Mouse (Mus musculus) forebrain, postnatal 0 days (tissue): ENCODE results near the gene Mthfd2. TPM values are rescaled to one million over a fixed set of nuclear protein-coding genes. Genes with fewer than 3 reads are reported as not detected.

Experiments
- ATAC-seq: fragments of 200-750 bp; cut with Nextera tagmentation; 2 replicates; pipeline ENCODE4 v1.8.0; 2017; ENCODE audit warnings: mild to moderate bottlenecking, moderate library complexity
- DNase-seq: peaks from one replicate; pipeline ENCODE4 v3.0.0-alpha.2; 2015
- H3K27ac ChIP-seq: fragments of 300-500 bp; sonication (generic); 2 replicates; pipeline ENCODE4 v1.5.1; 2014; ENCODE audit warnings: low read depth, mild to moderate bottlenecking, antibody characterized with exemption, low read length, moderate library complexity, mixed read lengths
- H3K27me3 ChIP-seq: fragments of 300-500 bp; sonication (generic); 2 replicates; pipeline ENCODE4 v1.6.1; 2014; ENCODE audit warnings: mild to moderate bottlenecking, low read length, mixed read lengths; ENCODE audit not compliant: insufficient read depth
- H3K36me3 ChIP-seq: fragments of 300-500 bp; sonication (generic); 2 replicates; pipeline ENCODE4 v1.6.1; 2014; ENCODE audit warnings: mild to moderate bottlenecking, moderate library complexity; ENCODE audit not compliant: insufficient read depth
- H3K4me1 ChIP-seq: fragments of 300-500 bp; sonication (generic); 2 replicates; pipeline ENCODE4 v1.6.1; 2014; ENCODE audit warnings: antibody characterized with exemption; ENCODE audit not compliant: insufficient read depth
- H3K4me2 ChIP-seq: fragments of 300-500 bp; sonication (generic); 2 replicates; pipeline ENCODE4 v1.6.1; 2014; ENCODE audit warnings: low read depth, mild to moderate bottlenecking, moderate library complexity
- H3K4me3 ChIP-seq: fragments of 300-500 bp; sonication (generic); 2 replicates; pipeline ENCODE4 v1.5.1; 2014; ENCODE audit warnings: low read depth, low read length, mixed read lengths
- H3K9ac ChIP-seq: fragments of 300-500 bp; sonication (generic); 2 replicates; pipeline ENCODE4 v1.6.1; 2014; ENCODE audit warnings: mild to moderate bottlenecking
- H3K9me3 ChIP-seq: fragments of 300-500 bp; sonication (generic); 2 replicates; pipeline ENCODE4 v1.6.1; 2016; ENCODE audit warnings: low read length
- CTCF ChIP-seq: sonication (generic); IDR thresholded peaks from 2 replicates; pipeline ENCODE4 v1.5.1; 2016; ENCODE audit warnings: antibody characterized with exemption, control low read depth, low read depth
- WGBS: fragments of 180-500 bp; shearing (Covaris S2); extraction: QIAGEN DNeasy Blood & Tissue Kit; methylation state at CpG from one replicate; pipeline ENCODE4 v1.1.7; 2014; 5-methylcytosine and 5-hydroxymethylcytosine counted together
- polyA plus RNA-seq: library from polyadenylated mRNA; unstranded; fragments of >200 nt; fragmentation: Nextera tagmentation; extraction: Ambion mirVana; gene quantifications from 2 replicates; pipeline ENCODE4 v1.2.1, GENCODE M21; 2015
- total RNA-seq: library from RNA; depleted of rRNA; stranded (reverse); fragments of >200 nt; gene quantifications from 2 replicates; pipeline ENCODE4 v1.2.3, GENCODE M21; 2014; rRNA removed

Gene Mthfd2
- total RNA-seq (18.6 and 31.9 TPM in 2 replicates), polyA plus RNA-seq (19.0 and 21.5 TPM in 2 replicates)

DNA sequence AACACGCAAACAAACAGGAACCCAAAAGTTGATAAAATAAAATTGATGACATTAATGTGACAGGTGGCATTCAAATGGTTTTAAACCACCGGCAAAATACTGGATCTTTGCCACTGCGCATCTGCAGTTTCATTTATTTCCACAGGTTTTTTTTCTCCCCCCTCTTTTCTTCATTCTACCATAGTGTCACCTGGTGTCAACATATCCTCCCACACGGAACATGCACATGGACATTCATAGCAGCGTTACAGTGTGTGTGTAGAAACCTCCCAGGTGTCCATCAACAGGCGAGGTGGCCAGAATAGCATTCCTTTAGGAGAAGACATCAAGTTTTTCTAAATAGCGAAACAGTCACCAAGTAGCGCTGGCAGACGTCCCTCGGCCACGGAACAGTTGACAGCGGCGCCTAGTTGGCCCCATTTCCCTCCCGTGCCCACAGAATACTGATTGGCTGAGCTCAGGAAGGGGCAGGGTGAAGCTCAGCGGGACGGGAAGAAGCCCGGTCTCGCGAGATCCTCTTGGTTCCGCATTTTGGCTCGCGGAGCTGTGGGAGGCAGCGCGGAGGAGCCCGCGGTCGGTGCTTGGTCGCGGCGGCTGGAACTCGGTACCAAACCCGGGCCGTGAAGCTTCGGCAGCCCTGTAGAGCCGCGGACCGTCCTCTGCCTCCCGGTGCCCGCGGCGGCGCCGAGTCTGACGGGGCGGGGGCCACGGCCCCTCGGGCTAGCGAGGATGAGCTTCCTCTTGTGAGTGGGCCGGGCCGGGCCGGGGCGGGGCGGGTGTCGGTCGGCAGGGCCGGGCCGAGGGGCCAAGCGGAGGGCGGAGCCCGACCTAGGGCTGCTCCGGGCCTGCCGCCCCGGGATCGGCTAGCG is at the start of gene Mthfd2, which contains the start of gene Mob1a:
TSS of gene Mthfd2 (minus strand) at position 384 of the 869 bp plus-strand sequence.
TSS of gene Mob1a (plus strand) at position 492 of the 869 bp plus-strand sequence.
- H3K36me3 ChIP-seq: peaks cover 8% of the 10 kb centered on the region
- ATAC-seq: peak; percentile 99
- peak within 1 kb of the TSS; percentile 90 for H3K4me3 ChIP-seq
- H3K27me3 ChIP-seq: no peaks in the 10 kb centered on the region
- 1% methylated on average over 63 of the region's 65 CpGs for WGBS
- peaks cover 8% of the 10 kb centered on the region for H3K4me1 ChIP-seq
- H3K9me3 ChIP-seq: no peaks in the 10 kb centered on the region
- H3K27ac ChIP-seq: peak within 1 kb of the TSS; percentile 89
- peak within 1 kb of the TSS; percentile 92 for H3K9ac ChIP-seq
- peak within 1 kb of the TSS; percentile 70 for H3K4me2 ChIP-seq
- TF ChIP-seq CTCF: peak; percentile 25
- DNase-seq: peak; percentile 94

DNA sequence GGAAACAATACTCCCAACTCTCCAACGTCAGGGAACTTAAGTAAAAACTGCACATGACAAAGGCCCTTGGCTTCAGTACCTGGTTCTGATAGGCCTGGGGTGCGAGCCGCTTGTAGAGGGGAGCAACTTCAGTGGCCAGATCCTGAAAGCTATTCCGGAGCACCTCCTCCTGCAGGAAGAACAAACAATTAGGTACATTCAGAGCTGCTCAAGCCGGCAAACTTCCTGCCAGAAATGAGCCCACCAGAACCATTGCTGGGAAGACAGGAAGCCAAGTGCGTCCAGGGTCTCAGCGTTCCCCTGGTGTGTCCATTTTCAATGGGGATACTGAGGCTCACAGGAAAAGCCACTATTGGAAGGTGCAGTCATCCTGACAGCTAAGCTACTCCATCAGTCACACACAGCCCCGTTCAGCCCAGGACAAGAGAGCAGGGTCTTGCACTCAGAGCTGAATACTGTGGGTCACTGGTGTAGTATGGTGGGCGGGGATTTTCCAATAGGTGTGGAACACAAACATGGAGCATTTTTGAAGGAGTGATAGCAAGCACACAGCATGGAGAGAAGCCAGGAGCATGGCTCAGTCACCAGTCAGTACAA is 48.1 kb upstream of the Mthfd2 start:
- H3K4me1 ChIP-seq: no peaks in the 10 kb centered on the region
- H3K27ac ChIP-seq: no peak overlapping the region
- H3K36me3 ChIP-seq: peaks cover 98% of the 10 kb centered on the region
- H3K9ac ChIP-seq: no peak overlapping the region
- no peak overlapping the region for H3K4me3 ChIP-seq
- TF ChIP-seq CTCF: no peak
- no peaks in the 10 kb centered on the region for H3K9me3 ChIP-seq
- WGBS: 87% methylated on average over 9 of the region's 9 CpGs
- H3K4me2 ChIP-seq: no peak overlapping the region
- no peaks in the 10 kb centered on the region for H3K27me3 ChIP-seq
- no peak for DNase-seq
- no peak for ATAC-seq

DNA sequence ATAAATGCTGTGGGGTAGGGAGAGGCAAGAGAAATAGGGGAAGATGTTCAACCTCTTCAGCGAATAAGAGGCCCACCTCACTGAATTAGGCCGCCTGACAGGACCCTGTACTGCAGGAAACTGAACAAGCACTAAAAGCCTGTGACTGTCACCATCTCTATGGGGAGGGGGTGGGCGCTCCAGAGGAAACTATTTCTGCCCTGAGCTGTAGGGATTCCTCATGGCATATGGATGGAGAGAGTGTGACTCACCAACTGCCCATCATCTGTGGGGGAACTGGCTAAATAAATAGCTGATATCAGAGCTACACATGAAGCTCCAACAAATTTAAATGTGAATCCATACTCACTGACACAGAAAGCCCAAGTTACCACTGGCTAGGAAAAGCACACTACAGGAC is 45.6 kb upstream of the Mthfd2 start:
- no peaks in the 10 kb centered on the region for H3K4me1 ChIP-seq
- DNase-seq (no peak), ATAC-seq (no peak)
- no peaks in the 10 kb centered on the region for H3K9me3 ChIP-seq
- H3K4me2 ChIP-seq: no peak overlapping the region
- no peak for TF ChIP-seq CTCF
- no peak overlapping the region for H3K27ac ChIP-seq
- WGBS: 94% methylated on average over 3 of the region's 3 CpGs
- peaks cover 96% of the 10 kb centered on the region for H3K36me3 ChIP-seq
- H3K4me3 ChIP-seq: no peak overlapping the region
- no peaks in the 10 kb centered on the region for H3K27me3 ChIP-seq
- no peak overlapping the region for H3K9ac ChIP-seq

GRCm38 (mm10) chr6:83370316-83370965 is 44.7 kb upstream of the Mthfd2 start:
- 91% methylated on average over 21 of the region's 21 CpGs for WGBS
- no peak overlapping the region for H3K27ac ChIP-seq
- peaks cover 91% of the 10 kb centered on the region for H3K36me3 ChIP-seq

DNA sequence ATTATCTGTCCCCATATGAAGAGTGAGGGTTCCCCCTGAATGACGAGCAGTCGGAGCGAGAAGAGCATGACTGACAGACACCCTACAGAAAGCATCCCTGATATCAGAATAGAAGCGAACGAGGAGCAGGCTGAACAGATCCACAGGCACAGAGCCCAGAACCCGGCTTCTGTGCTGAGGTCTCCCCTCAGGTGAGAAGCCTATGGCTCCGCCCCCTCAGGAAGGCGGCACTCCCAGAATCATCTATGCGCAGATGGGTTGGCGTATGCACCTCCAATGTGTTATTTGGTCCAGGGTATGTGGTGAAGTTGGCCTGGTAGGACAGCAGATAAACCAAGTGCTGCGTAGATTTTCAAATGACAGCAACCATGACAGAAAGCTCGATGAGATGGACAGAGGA is 37.4 kb upstream of the Mthfd2 start:
- H3K36me3 ChIP-seq: peaks cover 49% of the 10 kb centered on the region
- H3K27me3 ChIP-seq: no peaks in the 10 kb centered on the region
- ATAC-seq (no peak), DNase-seq (no peak)
- no peaks in the 10 kb centered on the region for H3K9me3 ChIP-seq
- WGBS: 88% methylated on average over 12 of the region's 12 CpGs
- H3K4me1 ChIP-seq: no peaks in the 10 kb centered on the region
- no peak for TF ChIP-seq CTCF
- no peak overlapping the region for H3K4me2 ChIP-seq
- no peak overlapping the region for H3K4me3 ChIP-seq
- no peak overlapping the region for H3K9ac ChIP-seq
- H3K27ac ChIP-seq: no peak overlapping the region

More at GRCm38 (mm10) chr6:83370316-83370965, 44.7 kb upstream of the Mthfd2 start:
- no peak overlapping the region for H3K4me2 ChIP-seq
- H3K9ac ChIP-seq: no peak overlapping the region
- H3K4me3 ChIP-seq: no peak overlapping the region
- no peak for TF ChIP-seq CTCF
- H3K9me3 ChIP-seq: no peaks in the 10 kb centered on the region
- H3K27me3 ChIP-seq: no peaks in the 10 kb centered on the region
- no peak for ATAC-seq
- H3K4me1 ChIP-seq: no peaks in the 10 kb centered on the region
- no peak for DNase-seq

DNA sequence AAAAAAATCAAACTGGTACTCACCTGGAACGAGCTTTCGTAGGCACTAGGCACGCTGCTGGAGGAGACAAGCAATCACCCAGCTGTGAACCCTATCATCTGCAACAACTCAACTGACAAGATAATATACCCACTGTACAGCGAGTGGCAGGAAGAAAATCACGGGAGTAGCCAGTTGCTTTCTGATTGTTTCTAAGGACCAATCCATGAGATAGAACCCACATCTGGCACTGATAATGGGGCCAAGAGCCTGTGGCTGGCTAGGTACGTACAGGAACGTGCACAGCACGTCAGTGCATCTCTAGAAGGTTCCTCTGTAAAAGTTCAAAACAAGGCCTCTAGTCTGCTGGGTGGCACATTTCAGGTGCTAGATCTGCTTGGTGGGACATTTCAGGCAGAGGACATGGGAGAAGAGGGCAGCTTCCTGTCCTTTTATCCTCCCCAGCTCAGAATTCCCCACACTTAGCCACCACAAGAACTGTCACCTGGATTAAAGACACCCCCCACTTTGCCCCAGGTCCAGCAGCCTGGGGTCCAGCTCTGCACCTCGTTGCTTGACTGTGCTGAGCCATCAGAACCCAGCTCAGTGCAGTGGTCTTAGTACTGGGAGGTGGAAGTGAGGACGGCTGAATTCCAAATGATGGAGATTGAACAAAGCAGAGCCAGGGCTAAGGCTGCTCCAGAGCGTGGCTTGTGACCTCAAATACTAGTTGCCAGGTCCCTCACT is 36.0 kb upstream of the Mthfd2 start:
- H3K4me1 ChIP-seq: no peaks in the 10 kb centered on the region
- H3K9me3 ChIP-seq: no peaks in the 10 kb centered on the region
- no peak overlapping the region for H3K4me3 ChIP-seq
- H3K27ac ChIP-seq: no peak overlapping the region
- TF ChIP-seq CTCF: no peak
- ATAC-seq (no peak), DNase-seq (no peak)
- H3K4me2 ChIP-seq: no peak overlapping the region
- no peak overlapping the region for H3K9ac ChIP-seq
- H3K36me3 ChIP-seq: peaks cover 37% of the 10 kb centered on the region
- 90% methylated on average over 11 of the region's 11 CpGs for WGBS
- H3K27me3 ChIP-seq: no peaks in the 10 kb centered on the region
